Mouse (Mus musculus) embryonic fibroblast, embryonic 13.5 days (primary cell): ENCODE data around the gene Camta1.

ENCODE experiments used
- CTCF ChIP-seq: IDR thresholded peaks from 2 replicates; pipeline ENCODE4 v1.5.1; 2011; ENCODE audit warnings: mild to moderate bottlenecking, control low read depth, low read length, moderate library complexity, borderline replicate concordance; ENCODE audit not compliant: insufficient read depth
- POLR2A ChIP-seq: IDR thresholded peaks from 2 replicates; pipeline ENCODE4 v1.6.1; 2011; ENCODE audit warnings: low read depth, mild to moderate bottlenecking, control low read depth, low read length, moderate library complexity

GRCm38 (mm10) chr4:151778511-151778910, 83.2 kb downstream of the Camta1 start:
- TF ChIP-seq POLR2A, result no peak
- TF ChIP-seq CTCF, result no peak
